ENCODE assay signal across 1 mouse cellular context in the genomic region with DNA sequence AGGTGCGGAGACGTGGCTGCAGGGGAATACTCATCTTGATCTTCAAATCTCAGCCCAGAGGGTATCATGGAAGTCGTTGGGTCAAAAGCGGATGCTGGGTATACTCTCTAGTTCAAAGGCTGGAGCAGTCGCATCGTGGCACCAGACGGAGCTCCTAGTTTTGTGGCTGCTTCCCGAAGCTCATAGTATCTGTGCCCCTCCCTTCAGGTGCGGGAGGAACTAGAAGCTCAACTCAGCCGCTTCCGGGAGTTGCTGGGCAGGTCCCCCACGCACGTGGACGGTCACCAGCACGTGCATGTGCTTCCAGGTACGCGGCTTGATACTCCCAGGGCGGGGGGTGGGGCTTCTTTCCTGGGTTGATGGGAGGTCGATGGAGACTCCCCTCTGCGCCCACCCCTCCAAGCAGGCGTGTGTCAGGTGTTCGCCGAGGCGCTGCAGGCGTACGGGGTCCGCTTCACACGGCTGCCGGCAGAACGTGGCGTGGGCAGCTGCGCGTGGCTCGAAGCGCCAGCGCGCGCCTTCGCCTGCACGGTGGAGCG.
TF ChIP-seq lines count a peak whose summit lies in the region.

No protein-coding gene starts in this region.

TF ChIP-seq in CH12.LX, 34 proteins besides CTCF, POLR2A, EP300 and RAD21 (continued from another document):
- TF ChIP-seq JUND (conservative IDR thresholded peaks at IDR 0.05; ENCODE audit: low read depth, low read length) (no peak), KAT2A (IDR thresholded peaks at IDR 0.05; ENCODE audit: insufficient replicate concordance, low read length) (0 out of 2 replicates have a peak, but pooled peaks have one; percentile 8), GABPA (IDR thresholded peaks at IDR 0.05; ENCODE audit: insufficient replicate concordance, low read depth, low read length) (no peak), USF1 (IDR thresholded peaks at IDR 0.05; ENCODE audit: low read depth, low read length) (peak; percentile 13; the same call in 1 of the 2 replicates), ELF1 (IDR thresholded peaks at IDR 0.05; ENCODE audit: low read depth, low read length) (peak; percentile 82), HCFC1 (IDR thresholded peaks at IDR 0.05; ENCODE audit: low read depth, low read length) (no peak; the same call in 1 of the 2 replicates), TBP (conservative IDR thresholded peaks at IDR 0.05; ENCODE audit: low read depth, low read length) (0 out of 2 replicates have a peak, but pooled peaks have one; percentile 51), BHLHE40 (IDR thresholded peaks at IDR 0.05; ENCODE audit: low read depth, low read length) (peak; percentile 100), MYC (IDR thresholded peaks at IDR 0.05; ENCODE audit: low read depth, low read length) (peak; percentile 99), JUN (IDR thresholded peaks at IDR 0.05; ENCODE audit: insufficient read depth, low read depth, low read length) (no peak), PAX5 (IDR thresholded peaks at IDR 0.05; ENCODE audit: low read length) (no peak), ETS1 (conservative IDR thresholded peaks at IDR 0.05; ENCODE audit: low read depth, low read length) (no peak; the same call in none of the 2 replicates), USF2 (conservative IDR thresholded peaks at IDR 0.05; ENCODE audit: low read depth, low read length) (no peak), CHD1 (IDR thresholded peaks at IDR 0.05; ENCODE audit: low read depth, low read length) (no peak), ZNF384 (IDR thresholded peaks at IDR 0.05; ENCODE audit: low read depth, low read length) (no peak), E2F4 (IDR thresholded peaks at IDR 0.05; ENCODE audit: insufficient replicate concordance, low read depth, low read length) (no peak), MXI1 (IDR thresholded peaks at IDR 0.05; ENCODE audit: low read depth, low read length) (peak; percentile 97), RCOR1 (conservative IDR thresholded peaks at IDR 0.05; ENCODE audit: low read depth, low read length) (no peak), MAZ (IDR thresholded peaks at IDR 0.05; ENCODE audit: low read depth, low read length) (peak; percentile 81), ZC3H11A (IDR thresholded peaks at IDR 0.05; ENCODE audit: low read depth, low read length) (no peak), CHD2 (IDR thresholded peaks at IDR 0.05; ENCODE audit: low read length) (peak; percentile 5), MAFK (IDR thresholded peaks at IDR 0.05; ENCODE audit: insufficient replicate concordance, low read length) (no peak), ZKSCAN1 (IDR thresholded peaks at IDR 0.05; ENCODE audit: borderline replicate concordance, low read depth, low read length) (no peak), MEF2A (IDR thresholded peaks at IDR 0.05; ENCODE audit: borderline replicate concordance, low read depth, low read length) (0 out of 2 replicates have a peak, but pooled peaks have one; percentile 11), UBTF (IDR thresholded peaks at IDR 0.05; ENCODE audit: low read depth, low read length) (no peak; the same call in 1 of the 2 replicates), POLR2AphosphoS2 (IDR thresholded peaks at IDR 0.05; ENCODE audit: low read depth, low read length) (no peak), IRF4 (IDR thresholded peaks at IDR 0.05; ENCODE audit: low read depth, low read length) (peak; percentile 50), NELFE (IDR thresholded peaks at IDR 0.05; ENCODE audit: low read depth, low read length) (no peak), TCF12 (IDR thresholded peaks at IDR 0.05; ENCODE audit: low read depth, low read length) (no peak; the same call in 1 of the 2 replicates), NRF1 (IDR thresholded peaks at IDR 0.05; ENCODE audit: low read depth, low read length) (peak; percentile 14; the same call in 1 of the 2 replicates)
TF ChIP-seq in CH12.LX: peak in this region for 14.
